Comparison of ENCODE assay signal across 12 mouse cellular contexts in the genomic region with DNA sequence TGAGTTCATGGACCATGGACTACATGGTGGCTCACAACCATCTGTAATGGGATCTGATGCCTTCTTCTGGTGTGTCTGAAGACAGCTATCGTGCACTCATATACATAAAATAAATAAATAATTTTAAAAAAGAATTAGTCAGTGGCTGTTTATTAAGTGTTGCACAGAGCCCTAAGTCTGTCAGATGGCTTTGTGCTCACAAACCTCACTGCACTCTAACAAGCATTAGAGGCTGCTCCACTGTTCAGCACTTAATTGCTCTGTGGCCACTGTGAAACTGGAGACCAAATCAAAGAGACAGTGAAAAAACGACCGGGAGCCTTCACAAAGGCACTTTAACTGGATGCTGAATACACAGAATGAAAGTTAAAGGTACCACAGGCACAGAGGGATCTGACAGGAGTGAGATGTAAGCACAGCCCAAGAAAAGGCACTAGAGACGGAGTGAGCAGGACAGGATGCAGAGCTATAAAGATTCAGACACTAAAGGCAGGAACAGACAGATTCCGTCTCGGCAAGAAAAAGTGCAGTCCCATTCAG. TPM values are rescaled to one million over a fixed set of nuclear protein-coding genes. Genes with fewer than 3 reads are reported as not detected.
A peak's percentile ranks its signal among the peaks of the same experiment; 100 is the strongest.
DNase-seq lines count a peak whose midpoint lies in the region; ATAC-seq and TF ChIP-seq lines count a peak whose summit lies in the region.
"Had no signal": no experiment of that assay in that cellular context is flagged by ENCODE, and none has a peak within 500 bp of the region (broad histone marks: within the 10 kb centered on the region; RNA-seq: fewer than 3 reads in every experiment).

No protein-coding gene starts in this region.

- peaks cover 15% of the 10 kb centered on the region for H3K36me3 ChIP-seq in heart, embryonic 15.5 days
- H3K36me3 ChIP-seq in midbrain, postnatal 0 days (ENCODE audit: insufficient read depth, low read length), result peaks cover 6% of the 10 kb centered on the region; the same call in 1 of the 2 replicates
- H3K36me3 ChIP-seq in midbrain, embryonic 14.5 days (ENCODE audit: control insufficient read depth, insufficient read depth, low read length), result peaks cover 11% of the 10 kb centered on the region; the same call in 1 of the 2 replicates
- 0 out of 2 replicates have a peak, but pooled peaks cover 2% of the 10 kb centered on the region for H3K36me3 ChIP-seq in forebrain, embryonic 12.5 days (replicated peaks)
- peaks cover 3% of the 10 kb centered on the region; the same call in 1 of the 2 replicates for H3K36me3 ChIP-seq in neural tube, embryonic 14.5 days (ENCODE audit: control insufficient read depth, insufficient read depth, low read length)
- H3K36me3 ChIP-seq: midbrain, embryonic 12.5 days had no signal

- H3K27me3 ChIP-seq in heart, embryonic 15.5 days, result no peaks in the 10 kb centered on the region
- no peaks in the 10 kb centered on the region for H3K27me3 ChIP-seq in midbrain, postnatal 0 days (ENCODE audit: insufficient read depth, low read length)
- no peaks in the 10 kb centered on the region for H3K27me3 ChIP-seq in midbrain, embryonic 14.5 days (ENCODE audit: control insufficient read depth, insufficient read depth, low read length)
- H3K27me3 ChIP-seq in forebrain, embryonic 12.5 days, result no peaks in the 10 kb centered on the region
- peaks cover 3% of the 10 kb centered on the region; the same call in 1 of the 2 replicates for H3K27me3 ChIP-seq in neural tube, embryonic 14.5 days (ENCODE audit: control insufficient read depth, insufficient read depth, low read length)
- H3K27me3 ChIP-seq: midbrain, embryonic 12.5 days had no signal

- peak overlapping the region; percentile 72 for H3K27ac ChIP-seq in heart, embryonic 15.5 days
- H3K27ac ChIP-seq in midbrain, postnatal 0 days (ENCODE audit: low read depth, low read length), result no peak overlapping the region
- no peak overlapping the region for H3K27ac ChIP-seq in midbrain, embryonic 14.5 days (replicated peaks; ENCODE audit: low read depth, low read length)
- no peak overlapping the region for H3K27ac ChIP-seq in forebrain, embryonic 12.5 days
- H3K27ac ChIP-seq in neural tube, embryonic 14.5 days (ENCODE audit: low read depth, low read length), result no peak overlapping the region
- H3K27ac ChIP-seq: liver, embryonic 14.5 days; midbrain, embryonic 12.5 days had no signal

- peaks cover 23% of the 10 kb centered on the region for H3K4me1 ChIP-seq in heart, embryonic 15.5 days (replicated peaks)
- H3K4me1 ChIP-seq in midbrain, postnatal 0 days (ENCODE audit: insufficient read depth, low read length), result 0 out of 2 replicates have a peak, but pooled peaks cover 4% of the 10 kb centered on the region
- peaks cover 9% of the 10 kb centered on the region; the same call in 1 of the 2 replicates for H3K4me1 ChIP-seq in midbrain, embryonic 14.5 days (ENCODE audit: control insufficient read depth, insufficient read depth, low read length)
- H3K4me1 ChIP-seq in forebrain, embryonic 12.5 days, result peaks cover 15% of the 10 kb centered on the region
- H3K4me1 ChIP-seq in neural tube, embryonic 14.5 days (ENCODE audit: control insufficient read depth, insufficient read depth, low read length), result peaks cover 14% of the 10 kb centered on the region; the same call in 1 of the 2 replicates

- H3K9ac ChIP-seq in heart, embryonic 15.5 days, result peak overlapping the region; percentile 53
- no peak overlapping the region for H3K9ac ChIP-seq in midbrain, postnatal 0 days (replicated peaks; ENCODE audit: low read length, poor library complexity, severe bottlenecking)
- H3K9ac ChIP-seq in midbrain, embryonic 14.5 days (replicated peaks; ENCODE audit: low read length), result no peak overlapping the region
- H3K9ac ChIP-seq in forebrain, embryonic 12.5 days, result 0 out of 2 replicates have a peak overlapping the region, but pooled peaks have one; percentile 17
- H3K9ac ChIP-seq in neural tube, embryonic 14.5 days (replicated peaks; ENCODE audit: low read depth, low read length), result no peak overlapping the region; the same call in 1 of the 2 replicates
- H3K9ac ChIP-seq: liver, embryonic 14.5 days; midbrain, embryonic 12.5 days had no signal

- peak overlapping the region; percentile 69 for H3K4me3 ChIP-seq in heart, embryonic 15.5 days
- no peak overlapping the region; the same call in 1 of the 2 replicates for H3K4me3 ChIP-seq in midbrain, postnatal 0 days (ENCODE audit: low read depth, low read length)
- no peak overlapping the region for H3K4me3 ChIP-seq in midbrain, embryonic 14.5 days (replicated peaks; ENCODE audit: low read depth, low read length)
- H3K4me3 ChIP-seq in forebrain, embryonic 12.5 days (replicated peaks), result no peak overlapping the region
- H3K4me3 ChIP-seq in neural tube, embryonic 14.5 days (ENCODE audit: low read depth, low read length), result no peak overlapping the region
- H3K4me3 ChIP-seq: midbrain, embryonic 12.5 days had no signal

- TF ChIP-seq CTCF in midbrain, postnatal 0 days (IDR thresholded peaks at IDR 0.05), result no peak

- DNase-seq in heart, adult 8-10 months (ENCODE audit: low spot score), result no peak
- peak; percentile 23 for DNase-seq in midbrain, postnatal 0 days (ENCODE audit: low spot score)
- no peak for DNase-seq in midbrain, embryonic 14.5 days
- no peak for DNase-seq in left cerebral cortex, adult 18-20 months (ENCODE audit: low spot score in 2 of 2)
- DNase-seq in T-cell, adult 2 months (ENCODE audit: low spot score), result no peak
- DNase-seq: cerebellum, adult 8-10 months; layer of hippocampus, adult 9-11 months had no signal

- ATAC-seq in heart, embryonic 15.5 days (replicated peaks; ENCODE audit: insufficient number of reproducible peaks, insufficient read depth, low FRiP score, low read depth), result no peak
- no peak for ATAC-seq in midbrain, postnatal 0 days (ENCODE audit: low FRiP score)
- no peak for ATAC-seq in midbrain, embryonic 14.5 days (ENCODE audit: low FRiP score, low TSS enrichment)
- ATAC-seq in forebrain, embryonic 12.5 days (ENCODE audit: low FRiP score), result no peak
- no peak for ATAC-seq in neural tube, embryonic 14.5 days (ENCODE audit: low read depth)

- H3K4me2 ChIP-seq in heart, embryonic 15.5 days, result peak overlapping the region; percentile 79
- H3K4me2 ChIP-seq in midbrain, postnatal 0 days (ENCODE audit: low read depth, low read length, poor library complexity, severe bottlenecking), result no peak overlapping the region
- H3K4me2 ChIP-seq in midbrain, embryonic 14.5 days (ENCODE audit: low read length), result no peak overlapping the region
- H3K4me2 ChIP-seq in forebrain, embryonic 12.5 days, result peak overlapping the region; percentile 34
- peak overlapping the region; percentile 29; the same call in 1 of the 2 replicates for H3K4me2 ChIP-seq in neural tube, embryonic 14.5 days (ENCODE audit: low read depth, low read length)
- H3K4me2 ChIP-seq: midbrain, embryonic 12.5 days had no signal

- WGBS in heart, embryonic 15.5 days, result 42% methylated on average over 6 of the region's 6 CpGs
- 71% methylated on average over 6 of the region's 6 CpGs for WGBS in midbrain, postnatal 0 days
- WGBS in midbrain, embryonic 14.5 days, result 70% methylated on average over 6 of the region's 6 CpGs
- 25% methylated on average over 6 of the region's 6 CpGs for WGBS in forebrain, embryonic 12.5 days
- WGBS in neural tube, embryonic 14.5 days, result 8% methylated on average over 6 of the region's 6 CpGs

- no peaks in the 10 kb centered on the region for H3K9me3 ChIP-seq in heart, embryonic 15.5 days (replicated peaks)
- H3K9me3 ChIP-seq in midbrain, postnatal 0 days (ENCODE audit: low read length), result no peaks in the 10 kb centered on the region
- no peaks in the 10 kb centered on the region for H3K9me3 ChIP-seq in midbrain, embryonic 14.5 days (ENCODE audit: control insufficient read depth, low read length)
- no peaks in the 10 kb centered on the region for H3K9me3 ChIP-seq in forebrain, embryonic 12.5 days
- H3K9me3 ChIP-seq in neural tube, embryonic 14.5 days (ENCODE audit: control insufficient read depth, low read length), result no peaks in the 10 kb centered on the region
- H3K9me3 ChIP-seq: midbrain, embryonic 12.5 days had no signal

RNA-seq across cellular contexts. Expression of gene Agl, which starts 3.1 kb away (rescaled TPM):
- 120 and 150 TPM in 2 replicates for polyA plus RNA-seq in heart, embryonic 15.5 days (2015; fragmentation: Nextera tagmentation; extraction: Ambion mirVana)
- 100 to 1,000 TPM; 187 to 207 (median 200) TPM for total RNA-seq in heart, adult 8-10 months (2022)
- 18.9 and 19.6 TPM in 2 replicates for total RNA-seq in midbrain, postnatal 0 days (2014; rRNA removed)
- 8.9 and 12.5 TPM in 2 replicates for polyA plus RNA-seq in midbrain, postnatal 0 days (2015; fragmentation: Nextera tagmentation; extraction: Ambion mirVana)
- polyA plus RNA-seq in midbrain, embryonic 14.5 days (2014; fragmentation: Nextera tagmentation; extraction: Ambion mirVana), result 12.3 and 17.4 TPM in 2 replicates
- polyA plus RNA-seq in forebrain, embryonic 12.5 days (2016; fragmentation: Nextera tagmentation; extraction: Ambion mirVana), result 15.9 and 16.3 TPM in 2 replicates
- 22.3 and 22.5 TPM in 2 replicates for polyA plus RNA-seq in neural tube, embryonic 14.5 days (2014; fragmentation: Nextera tagmentation; extraction: Ambion mirVana)
- total RNA-seq in left cerebral cortex, adult 18-20 months (2021), result 10 to 100 TPM; 23.4 to 25.7 TPM

RNA-seq across cellular contexts. Expression of gene Frrs1, which starts 54.4 kb away (rescaled TPM):
- 14.8 and 18.6 TPM in 2 replicates for polyA plus RNA-seq in heart, embryonic 15.5 days (2015; fragmentation: Nextera tagmentation; extraction: Ambion mirVana)
- 1 to 10 TPM; 2.3 to 4.7 (median 3.9) TPM for total RNA-seq in heart, adult 8-10 months (2022)
- total RNA-seq in midbrain, postnatal 0 days (2014; rRNA removed), result 3.8 and 7.3 TPM in 2 replicates
- 5.6 and 7.0 TPM in 2 replicates for polyA plus RNA-seq in midbrain, postnatal 0 days (2015; fragmentation: Nextera tagmentation; extraction: Ambion mirVana)
- 4.0 and 5.6 TPM in 2 replicates for polyA plus RNA-seq in midbrain, embryonic 14.5 days (2014; fragmentation: Nextera tagmentation; extraction: Ambion mirVana)
- polyA plus RNA-seq in forebrain, embryonic 12.5 days (2016; fragmentation: Nextera tagmentation; extraction: Ambion mirVana), result 6.3 and 6.5 TPM in 2 replicates
- polyA plus RNA-seq in neural tube, embryonic 14.5 days (2014; fragmentation: Nextera tagmentation; extraction: Ambion mirVana), result 3.9 and 5.8 TPM in 2 replicates
- under 1 TPM; 0.26 to 0.77 TPM for total RNA-seq in left cerebral cortex, adult 18-20 months (2021)

Comparison
In these comparisons a context has a peak if more than half of its experiments do, and no peak if none do; other contexts are left out.
1. H3K4me2 ChIP-seq: peak in heart, embryonic 15.5 days (single experiment), forebrain, embryonic 12.5 days (single experiment) and neural tube, embryonic 14.5 days (single experiment); none in midbrain, postnatal 0 days (single experiment) and midbrain, embryonic 14.5 days (single experiment).
2. H3K9ac ChIP-seq: peak in heart, embryonic 15.5 days (single experiment) and forebrain, embryonic 12.5 days (single experiment); none in midbrain, postnatal 0 days (single experiment), midbrain, embryonic 14.5 days (single experiment) and neural tube, embryonic 14.5 days (single experiment).